Mouse (Mus musculus) skeletal muscle tissue, adult 2 months (tissue): ENCODE data around the gene Ostm1.

ENCODE experiments used
- DNase-seq: peaks from one replicate; pipeline ENCODE4 v3.0.0-alpha.2; 2012; ENCODE audit warnings: low read depth, low spot score

Gene Ostm1

DNA sequence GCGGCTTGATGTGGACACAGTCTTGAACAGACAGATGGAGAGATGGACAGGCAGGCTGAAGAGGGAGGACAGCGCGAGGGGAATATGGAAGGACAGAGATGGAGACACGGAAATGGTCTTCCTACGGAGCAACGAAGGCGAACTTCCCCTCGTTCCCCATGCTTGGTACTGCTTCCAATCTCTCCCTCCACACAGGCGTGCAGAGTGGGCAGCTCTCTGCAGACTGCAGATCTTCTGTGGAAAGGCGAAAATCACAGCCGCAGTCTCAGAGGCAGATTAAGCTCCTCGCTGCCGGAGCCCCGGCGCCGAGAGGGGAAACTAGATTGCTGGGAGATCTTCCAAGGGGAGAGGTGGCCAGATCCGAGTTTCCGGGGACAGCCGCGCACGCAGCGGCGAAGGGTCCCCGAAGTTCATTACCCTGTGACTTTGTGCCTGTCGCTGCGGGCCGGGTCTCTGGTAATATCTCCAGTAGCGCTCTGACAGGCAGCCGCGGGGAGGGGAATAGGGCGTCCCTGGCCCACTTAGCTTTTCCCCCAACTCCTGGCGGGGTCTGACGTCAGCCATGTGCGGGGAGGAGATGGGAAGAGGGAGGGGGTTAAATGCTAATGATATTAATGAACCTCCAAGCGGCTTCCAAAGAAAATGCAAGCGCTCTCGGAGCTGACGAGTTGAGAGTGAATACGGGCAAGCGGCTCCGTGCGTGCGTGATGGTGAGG, at the start of gene Ostm1, which contains the start of gene Nr2e1:
Ostm1 (plus strand) TSS at position 666 of the 716 bp plus-strand sequence.
Nr2e1 (minus strand) TSS at position 476 of the 716 bp plus-strand sequence.
- no peak for DNase-seq

DNA sequence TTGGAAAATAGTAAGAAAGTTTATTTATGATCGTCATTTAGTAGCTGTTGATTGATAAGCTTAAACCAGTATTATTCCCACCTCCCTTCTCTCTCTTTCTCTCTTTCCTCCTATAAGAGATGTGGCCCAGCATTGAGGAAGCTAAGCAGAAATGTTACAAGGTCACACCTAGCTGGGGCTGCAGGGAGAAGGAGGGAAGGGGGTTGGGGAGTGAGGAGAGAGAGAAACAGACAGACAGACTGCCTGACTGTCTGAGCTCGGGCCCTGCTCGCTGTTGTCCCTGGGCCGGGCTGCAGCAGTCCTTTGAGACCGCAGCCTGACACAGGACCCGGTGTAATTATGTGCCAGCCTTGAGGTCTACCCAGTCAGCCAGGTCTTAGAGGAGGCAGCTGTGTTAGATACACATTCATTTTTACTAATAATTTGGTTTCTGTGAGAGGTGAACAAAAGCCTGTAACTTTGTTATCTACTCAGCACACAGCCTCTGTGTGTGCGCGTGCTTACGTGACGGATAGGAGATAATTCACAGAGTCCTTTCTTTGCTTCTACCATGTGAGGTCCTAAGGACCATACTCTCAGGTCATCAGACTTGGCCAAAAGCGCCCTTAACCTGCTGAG, 49.7 kb upstream of the Ostm1 start:
- DNase-seq = no peak

DNA sequence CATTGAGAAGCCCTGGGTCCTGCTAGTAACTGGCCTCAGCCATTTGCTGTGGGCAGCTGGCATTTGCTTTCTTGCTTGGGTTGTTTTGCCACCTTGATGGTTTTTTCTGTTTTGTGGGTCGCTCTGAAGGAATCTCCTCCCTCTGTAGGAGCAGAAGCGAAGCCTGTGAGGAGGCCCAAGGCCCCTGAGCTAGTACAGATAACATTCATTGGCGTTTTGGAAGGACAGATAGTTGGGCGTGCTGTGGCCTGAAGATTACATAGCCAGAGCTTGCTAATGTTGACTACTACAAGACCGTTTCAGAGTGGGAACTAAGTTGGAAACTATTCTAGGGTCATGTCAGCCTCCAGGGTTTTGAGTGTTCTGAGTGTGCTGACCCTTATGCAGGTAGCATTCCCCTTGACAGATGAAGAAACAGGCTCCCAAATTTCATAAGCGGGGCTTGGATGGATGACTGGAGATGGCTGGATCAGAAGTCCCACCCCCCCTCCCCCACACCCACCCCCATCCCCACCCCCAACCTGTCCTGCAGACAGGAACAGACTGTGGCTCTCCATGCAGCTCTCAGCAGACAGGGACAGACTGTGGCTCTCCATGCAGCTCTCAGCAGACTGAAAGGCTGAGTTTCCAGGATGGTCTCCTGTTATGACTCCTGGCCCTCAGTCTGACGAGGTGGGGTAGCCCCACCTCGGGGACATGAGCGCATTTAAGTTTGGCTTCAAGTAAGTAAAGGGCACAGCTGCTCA, 45.9 kb upstream of the Ostm1 start:
- DNase-seq = no peak

GRCm38 (mm10) chr10:42545707-42546503, 37.7 kb upstream of the Ostm1 start:
- no peak for DNase-seq

DNA sequence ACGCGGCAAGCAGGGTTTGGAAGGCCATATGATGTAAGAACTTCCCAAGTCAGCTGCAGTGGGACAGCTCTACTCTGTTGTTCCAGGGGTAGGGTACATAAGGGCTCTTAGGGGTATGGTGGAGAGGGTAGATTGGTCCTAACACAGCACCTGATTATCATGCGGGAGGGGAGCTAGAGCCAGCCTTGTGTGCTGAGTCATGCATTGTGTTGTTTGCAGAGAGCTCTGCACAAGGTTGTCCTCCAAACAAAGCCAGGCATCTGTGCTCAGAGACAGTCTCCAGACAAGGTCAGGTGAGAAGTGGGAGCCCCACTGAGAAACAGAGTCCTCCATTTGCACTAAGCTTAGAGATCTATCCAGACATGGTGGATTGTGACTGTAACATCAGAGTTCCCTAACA, 37.1 kb upstream of the Ostm1 start:
- no peak for DNase-seq

GRCm38 (mm10) chr10:42559581-42560200, 23.9 kb upstream of the Ostm1 start:
- no peak for DNase-seq

GRCm38 (mm10) chr10:42562272-42562671, 21.4 kb upstream of the Ostm1 start:
- DNase-seq = no peak

- DNase-seq = no peak
Measured at GRCm38 (mm10) chr10:42572567-42572966, 11.1 kb upstream of the Ostm1 start.

GRCm38 (mm10) chr10:42572971-42573370, 10.7 kb upstream of the Ostm1 start:
- no peak for DNase-seq

DNA sequence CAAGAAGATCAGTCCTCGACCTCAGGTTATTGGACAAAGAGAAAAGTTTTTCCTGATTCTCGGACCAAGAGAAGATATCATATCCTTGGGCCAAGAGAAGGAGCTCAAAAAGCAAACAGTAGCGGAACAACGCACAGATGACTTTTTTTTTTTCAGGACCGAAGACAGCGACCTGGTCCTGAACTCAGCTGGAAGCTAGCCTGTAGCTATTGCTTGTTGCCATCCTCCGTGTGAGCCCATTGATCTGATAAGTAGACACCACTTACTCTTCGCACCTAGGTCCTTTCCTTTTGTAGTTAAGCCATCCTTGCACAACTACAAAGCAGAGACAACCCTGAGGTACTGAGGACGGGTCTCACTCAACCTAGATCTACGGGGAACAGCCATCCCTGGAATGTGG, 9.0 kb upstream of the Ostm1 start:
- no peak for DNase-seq

- DNase-seq = no peak
Measured at GRCm38 (mm10) chr10:42577525-42578280, 5.9 kb upstream of the Ostm1 start.

- DNase-seq = no peak
Measured at GRCm38 (mm10) chr10:42578281-42578675, 5.3 kb upstream of the Ostm1 start.

- no peak for DNase-seq
Measured at GRCm38 (mm10) chr10:42578698-42579474, 4.7 kb upstream of the Ostm1 start.

DNA sequence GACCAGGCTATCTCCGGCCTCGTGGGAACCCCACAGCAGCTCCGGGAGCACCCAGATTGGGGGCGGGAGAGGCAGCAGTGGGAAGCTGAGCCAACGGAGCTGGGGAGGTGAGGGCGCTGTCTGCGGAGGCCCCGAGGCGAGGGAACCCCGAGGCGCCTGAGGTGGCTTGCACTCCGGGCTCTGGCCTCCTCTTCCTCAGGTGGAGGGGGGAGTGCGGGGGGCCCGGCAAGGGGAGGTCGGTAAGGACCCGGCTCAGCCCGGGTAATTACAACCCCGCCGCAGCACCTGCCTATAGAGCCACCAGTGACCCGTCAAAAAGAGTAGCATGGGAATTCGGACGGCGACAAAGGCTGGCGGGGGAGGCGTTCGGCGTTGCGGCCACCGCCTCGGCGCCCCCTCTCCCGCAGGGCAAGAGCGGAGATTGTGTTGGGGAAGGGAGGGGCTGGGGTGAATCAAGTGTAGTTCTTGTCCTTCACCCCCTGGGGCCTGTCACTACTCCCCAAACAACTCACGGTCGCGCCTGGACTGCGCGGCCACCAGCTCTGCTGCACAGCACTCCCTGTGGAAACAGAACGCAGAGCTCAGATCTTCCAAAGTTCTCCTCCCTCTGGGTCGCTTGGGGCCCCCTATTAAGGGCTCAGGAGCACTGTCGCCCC, 4.0 kb upstream of the Ostm1 start:
- DNase-seq = no peak

DNA sequence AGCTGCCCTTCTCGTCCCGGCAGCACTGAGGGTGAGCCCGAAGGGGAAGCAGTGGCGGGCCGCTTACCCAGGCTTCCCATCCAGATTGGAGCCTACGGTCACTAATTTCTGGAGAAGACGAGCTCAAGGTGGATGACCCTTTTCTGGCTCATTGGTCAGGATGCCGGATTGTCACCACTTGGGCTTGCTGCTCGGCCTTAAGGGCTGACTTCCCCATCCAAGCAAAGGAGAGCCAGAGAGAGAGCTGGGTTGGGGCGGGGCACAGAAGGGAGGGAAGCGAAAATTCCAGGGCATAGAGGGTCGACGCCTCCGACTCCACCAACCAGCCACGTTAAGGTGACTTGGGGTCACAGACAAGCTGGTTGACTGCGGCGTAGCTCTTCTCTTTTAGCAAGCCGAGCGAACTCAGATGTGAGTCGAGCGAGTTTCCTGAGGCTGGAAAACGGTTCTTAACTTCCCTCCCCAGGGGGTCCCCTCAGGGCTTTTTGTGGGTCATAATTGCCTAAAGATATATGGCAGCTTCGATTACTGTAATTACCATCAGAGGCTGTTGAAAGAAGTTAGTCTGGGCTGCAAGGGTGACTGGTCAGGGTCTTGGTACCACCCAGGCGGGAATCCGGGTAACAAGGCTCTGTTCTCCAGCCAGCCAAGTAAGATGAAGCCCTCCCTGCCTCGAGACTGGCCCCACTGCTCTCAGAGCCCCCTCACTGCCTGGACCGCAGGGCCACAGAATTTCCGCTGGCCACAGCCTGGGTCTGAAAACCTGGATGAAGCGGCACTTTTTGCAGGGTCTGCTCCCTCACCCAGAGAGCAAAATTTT, 3.3 kb upstream of the Ostm1 start:
- DNase-seq = no peak

DNA sequence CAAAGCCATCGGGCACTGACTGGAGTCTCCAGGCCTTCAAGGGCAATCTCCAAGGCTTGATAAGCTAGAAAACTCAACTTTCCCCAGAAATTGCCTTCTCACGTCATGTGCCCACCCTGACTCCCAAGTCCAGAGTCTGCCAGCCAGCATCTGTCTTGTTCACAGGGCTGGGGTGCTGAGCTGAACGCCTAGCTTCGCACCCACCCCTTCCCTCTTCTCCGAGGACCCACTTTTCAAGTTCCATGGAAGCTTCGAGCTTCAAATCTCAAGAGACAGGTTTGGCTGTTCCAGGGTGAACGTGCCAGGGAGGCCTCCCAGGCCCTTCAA, 2.7 kb upstream of the Ostm1 start:
- DNase-seq = no peak

DNA sequence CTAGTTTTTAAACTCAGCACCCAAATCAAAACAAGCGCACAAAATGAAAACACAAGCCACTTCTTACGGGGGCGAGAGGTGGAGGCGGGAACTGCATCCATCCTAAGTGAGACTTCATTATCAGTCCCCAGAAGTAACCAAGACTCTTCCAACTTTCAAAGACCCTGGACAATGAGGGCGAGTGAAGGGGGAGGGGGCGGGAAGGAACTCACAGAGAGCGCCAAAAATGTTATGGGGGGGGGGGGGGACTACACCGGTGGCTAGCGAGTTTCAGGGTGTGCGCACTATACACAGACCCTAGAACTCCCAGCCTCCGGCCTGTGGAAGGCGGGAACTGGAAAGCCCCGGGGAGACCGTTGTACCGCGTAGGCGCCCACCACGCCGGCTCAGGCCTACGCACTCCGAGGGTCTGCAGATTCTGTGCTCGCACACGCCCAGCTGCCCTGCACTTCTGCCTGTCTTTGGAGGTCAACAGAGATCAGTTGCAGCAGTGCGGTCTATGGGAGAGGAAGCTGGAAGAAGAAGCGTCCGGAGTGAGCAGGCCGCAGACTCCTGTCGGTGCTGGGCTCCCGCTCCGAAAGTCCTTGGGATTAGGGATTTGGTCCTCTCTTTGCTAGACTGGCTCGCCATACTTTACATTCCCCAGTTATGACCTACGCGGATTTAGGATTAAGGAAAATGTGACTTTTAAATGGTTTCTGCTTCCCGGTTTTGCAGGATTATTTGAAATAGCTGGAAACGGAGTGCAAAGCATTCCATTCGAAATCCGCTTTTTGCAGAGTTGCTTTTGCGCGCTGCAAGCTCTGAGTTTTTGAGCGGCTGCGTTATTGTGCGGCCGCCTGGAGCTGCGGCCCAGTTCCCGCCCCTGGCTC, 1.7 kb upstream of the Ostm1 start:
- no peak for DNase-seq
